Mouse (Mus musculus) cerebellum, adult 2 months (tissue): ENCODE measurements at regions not wholly inside any gene's neighbourhood (a gene's known extent, or its start where the extent isn't known, plus 50 kb on each side); places are given as distances from the start of the nearest gene placed in this dataset.
A peak's percentile ranks its signal among the peaks of the same experiment; 100 is the strongest.

ENCODE experiments used
- DNase-seq, 2 experiments: peaks; one replicate each; pipeline ENCODE4 v3.0.0; 2021
- H3K27ac ChIP-seq: fragments of 200-500 bp; 2 replicates; pipeline ENCODE4 v1.5.1; 2012; ENCODE audit warnings: low read length, control low read depth, inconsistent platforms; ENCODE audit not compliant: insufficient read depth
- H3K27me3 ChIP-seq: fragments of 200-500 bp; 2 replicates; pipeline ENCODE4 v1.6.1; 2012; ENCODE audit warnings: inconsistent platforms, mild to moderate bottlenecking, low read length, moderate library complexity; ENCODE audit not compliant: control insufficient read depth, insufficient read depth
- H3K4me1 ChIP-seq: fragments of 200-500 bp; 2 replicates; pipeline ENCODE4 v1.6.1; 2011; ENCODE audit warnings: low read length; ENCODE audit not compliant: control insufficient read depth, insufficient read depth
- H3K4me3 ChIP-seq: fragments of 200-500 bp; replicated peaks from 2 replicates; pipeline ENCODE3; 2011; ENCODE audit warnings: mild to moderate bottlenecking, low read depth, low read length, control low read depth; ENCODE audit not compliant: insufficient read depth
- CTCF ChIP-seq: fragments of 200-500 bp; IDR thresholded peaks from 2 replicates; pipeline ENCODE4 v1.5.1; 2011; ENCODE audit warnings: low read depth, mild to moderate bottlenecking, control low read depth, low read length, moderate library complexity, borderline replicate concordance; ENCODE audit not compliant: insufficient read depth
- POLR2A ChIP-seq: fragments of 200-500 bp; IDR thresholded peaks from 2 replicates; pipeline ENCODE4 v1.6.1; 2011; ENCODE audit warnings: low read length, control low read depth, borderline replicate concordance; ENCODE audit not compliant: insufficient read depth
- WGBS: fragments of 180-500 bp; shearing (Covaris S2); methylation state at CpG from one replicate; pipeline ENCODE4 v1.1.7; 2018; 5-methylcytosine and 5-hydroxymethylcytosine counted together

- H3K27me3 ChIP-seq = no peaks in the 10 kb centered on the region
- TF ChIP-seq CTCF (no peak), POLR2A (no peak)
- DNase-seq = no peak
- no peak overlapping the region for H3K27ac ChIP-seq
- 89% methylated on average over 7 of the region's 7 CpGs for WGBS
- no peaks in the 10 kb centered on the region for H3K4me1 ChIP-seq
- H3K4me3 ChIP-seq = no peak overlapping the region
These were observed 339.6 kb downstream of the Slc4a3 start for GRCm38 (mm10) chr1:75885632-75886031.

- no peak overlapping the region for H3K4me3 ChIP-seq
- TF ChIP-seq POLR2A (no peak), CTCF (no peak)
- no peak for DNase-seq
- WGBS = 39% methylated on average over 9 of the region's 9 CpGs
- H3K27me3 ChIP-seq = no peaks in the 10 kb centered on the region
- no peaks in the 10 kb centered on the region for H3K4me1 ChIP-seq
- H3K27ac ChIP-seq = no peak overlapping the region
These were observed 342.6 kb downstream of the Slc4a3 start for GRCm38 (mm10) chr1:75888499-75889208.

- WGBS = 91% methylated on average over 4 of the region's 4 CpGs
- Histone ChIP-seq H3K27ac (no peak overlapping the region), H3K27me3 (no peaks in the 10 kb centered on the region), H3K4me3 (no peak overlapping the region), H3K4me1 (no peaks in the 10 kb centered on the region)
- TF ChIP-seq CTCF = no peak
- no peak for TF ChIP-seq POLR2A
- DNase-seq = no peak
These were observed 344.0 kb downstream of the Slc4a3 start for GRCm38 (mm10) chr1:75889847-75890591.

GRCm38 (mm10) chr1:75890636-75891276 is 344.7 kb downstream of the Slc4a3 start:
- 88% methylated on average over 10 of the region's 10 CpGs for WGBS
- DNase-seq = no peak

GRCm38 (mm10) chr1:75895550-75895949 is 349.5 kb downstream of the Slc4a3 start:
- 100% methylated on average over 1 of the region's 1 CpGs for WGBS
- no peak for DNase-seq
- Histone ChIP-seq H3K4me1 (no peaks in the 10 kb centered on the region), H3K4me3 (no peak overlapping the region), H3K27ac (no peak overlapping the region), H3K27me3 (no peaks in the 10 kb centered on the region)
- TF ChIP-seq CTCF (no peak), POLR2A (no peak)

More at GRCm38 (mm10) chr1:75890636-75891276, 344.7 kb downstream of the Slc4a3 start:
- Histone ChIP-seq H3K27me3 (no peaks in the 10 kb centered on the region), H3K4me1 (no peaks in the 10 kb centered on the region), H3K4me3 (no peak overlapping the region), H3K27ac (no peak overlapping the region)
- TF ChIP-seq POLR2A (no peak), CTCF (no peak)

- Histone ChIP-seq H3K27me3 (no peaks in the 10 kb centered on the region), H3K27ac (no peak overlapping the region), H3K4me1 (no peaks in the 10 kb centered on the region), H3K4me3 (no peak overlapping the region)
- 67% methylated on average over 1 of the region's 1 CpGs for WGBS
- DNase-seq = no peak
- TF ChIP-seq CTCF (peak; percentile 7; the same call in 1 of the 2 replicates), POLR2A (no peak)
These were observed 355.1 kb downstream of the Slc4a3 start for GRCm38 (mm10) chr1:75901146-75901545.

- H3K4me3 ChIP-seq = no peak overlapping the region
- H3K27ac ChIP-seq = no peak overlapping the region
- DNase-seq = no peak
- H3K27me3 ChIP-seq = no peaks in the 10 kb centered on the region
- no peaks in the 10 kb centered on the region for H3K4me1 ChIP-seq
- TF ChIP-seq CTCF (no peak), POLR2A (no peak)
- WGBS = 66% methylated on average over 9 of the region's 9 CpGs
These were observed 359.8 kb downstream of the Slc4a3 start for GRCm38 (mm10) chr1:75905699-75906470.

- TF ChIP-seq CTCF (no peak), POLR2A (no peak)
- DNase-seq = no peak
- H3K4me1 ChIP-seq = no peaks in the 10 kb centered on the region
- H3K4me3 ChIP-seq = no peak overlapping the region
- WGBS = 86% methylated on average over 2 of the region's 2 CpGs
- H3K27ac ChIP-seq = no peak overlapping the region
- H3K27me3 ChIP-seq = no peaks in the 10 kb centered on the region
These were observed 369.2 kb downstream of the Slc4a3 start for GRCm38 (mm10) chr1:75915311-75915710.
